Mouse (Mus musculus): ENCODE results near the gene Neurl1b. TPM values are rescaled to one million over a fixed set of nuclear protein-coding genes. Genes with fewer than 3 reads are reported as not detected.

Gene Neurl1b
- total RNA-seq, 2 experiments from 2014 or later: 81.4 to 87.9 TPM

DNA sequence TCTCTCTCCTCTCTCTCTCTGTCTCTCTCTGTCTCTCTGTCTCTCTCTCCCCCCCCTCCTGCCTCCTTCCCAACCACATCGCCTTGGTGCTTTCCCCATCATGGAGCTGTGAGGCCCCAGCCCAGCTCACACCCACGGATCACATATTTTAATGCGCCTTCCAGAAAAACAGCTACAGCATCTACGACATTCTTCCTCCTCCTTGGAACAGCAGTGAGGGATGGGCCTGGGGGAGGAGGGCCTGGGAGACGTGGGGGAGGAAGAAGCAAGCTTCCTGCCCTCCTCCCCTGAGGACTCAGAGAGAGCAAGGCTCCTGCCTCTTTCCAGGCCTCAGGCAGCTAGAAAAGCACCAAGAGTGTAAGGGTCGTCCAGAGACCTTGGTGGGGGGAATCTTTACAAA is 17.3 kb upstream of the Neurl1b start:
- DNase-seq: peak; percentile 71

DNA sequence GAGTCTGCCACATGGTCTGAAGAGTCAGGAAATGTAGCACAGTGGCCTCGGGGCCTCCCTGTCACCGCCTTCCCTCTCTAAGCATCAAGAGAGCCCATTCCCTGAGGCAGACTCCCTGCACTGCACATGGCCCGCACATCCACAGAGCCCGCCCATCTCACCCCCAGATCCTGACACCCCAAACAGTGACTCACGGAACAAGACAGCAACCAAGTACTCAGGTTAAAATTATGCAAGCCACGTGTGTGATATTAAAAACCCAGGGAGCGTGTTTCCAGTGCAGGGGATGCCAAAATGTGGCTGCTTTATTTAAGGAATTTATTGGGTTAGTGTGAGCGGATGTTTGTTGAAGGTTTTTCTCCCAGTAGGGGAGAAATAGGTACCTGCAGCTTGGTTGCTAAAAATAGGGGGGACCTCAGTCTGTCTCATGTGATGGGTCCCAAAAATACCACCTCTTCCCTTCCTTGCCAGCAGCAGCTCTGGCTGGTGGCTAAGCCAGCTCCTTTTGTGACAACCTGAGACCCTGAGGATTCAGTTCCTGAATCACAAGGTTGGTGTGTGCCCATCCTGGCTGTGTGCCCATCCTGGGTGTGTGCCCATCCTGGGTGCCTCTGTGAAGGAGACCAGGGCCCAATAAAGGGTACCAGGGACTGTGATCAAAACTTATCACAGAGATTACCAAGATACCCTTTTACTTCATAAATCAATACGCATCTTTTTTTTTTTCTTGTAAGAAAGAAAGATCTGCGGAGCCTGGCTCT is 9.1 kb upstream of the Neurl1b start:
- no peak for DNase-seq

DNA sequence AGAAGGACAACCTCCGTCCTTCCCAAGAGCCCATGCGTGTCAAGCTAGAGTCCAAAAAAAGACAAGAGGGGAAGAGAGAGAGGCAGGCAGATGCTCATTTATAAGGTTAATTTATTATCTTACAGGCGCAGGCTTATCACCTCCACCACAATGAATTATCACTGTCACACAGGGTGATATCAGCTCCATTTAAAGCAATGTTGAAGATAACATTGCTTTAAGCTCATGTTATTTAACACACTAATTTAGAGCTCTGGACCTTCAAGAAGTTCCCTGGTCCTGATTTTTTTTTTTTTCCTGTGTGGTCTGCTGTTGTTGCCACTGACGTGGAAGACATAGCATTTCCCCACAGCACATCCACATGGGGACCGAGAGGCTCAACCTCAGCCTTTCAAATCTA is 1.7 kb upstream of the Neurl1b start:
- DNase-seq: no peak

DNA sequence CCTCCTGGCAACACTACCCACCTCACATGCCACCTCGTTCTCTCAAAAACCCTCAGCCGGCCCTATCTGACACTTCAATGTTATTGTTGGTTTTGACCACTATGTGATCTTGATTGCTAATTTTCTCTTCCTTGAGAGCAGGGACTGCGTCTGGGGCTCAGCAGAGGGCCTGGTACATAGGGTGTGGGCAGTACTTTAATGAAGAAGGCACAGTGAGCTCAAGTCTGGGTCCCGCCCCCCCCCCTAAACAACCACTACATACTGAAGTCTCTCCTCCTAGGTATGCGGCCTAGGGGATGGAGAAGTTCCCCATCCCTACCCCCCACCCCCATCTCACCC is 476 bp upstream of the Neurl1b start:
- DNase-seq: no peak

DNA sequence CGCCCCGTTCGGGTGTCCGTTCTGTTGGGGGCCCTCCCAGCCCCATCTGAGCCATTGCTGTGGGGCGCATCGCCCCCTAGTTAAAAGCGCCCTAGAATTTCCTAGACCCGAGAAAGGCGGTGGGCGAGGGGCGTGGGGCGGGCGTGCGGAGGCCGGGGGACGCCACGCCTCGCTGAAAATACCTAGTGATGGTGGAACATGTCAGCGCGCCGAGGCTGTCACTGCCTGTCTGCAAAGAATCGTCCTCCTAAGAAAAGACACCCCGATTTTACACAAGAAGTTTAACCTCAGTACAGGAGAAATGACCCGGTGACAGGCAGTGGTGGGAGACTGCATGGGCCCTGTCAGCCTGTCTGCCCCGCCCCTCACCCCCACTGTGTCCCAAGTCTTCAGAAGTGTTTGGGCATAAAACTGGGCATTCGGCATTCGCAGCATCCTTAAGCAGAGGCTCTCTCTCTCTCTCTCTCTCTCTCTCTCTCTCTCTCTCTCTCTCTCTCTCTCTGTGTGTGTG is 781 bp downstream of the Neurl1b start:
- DNase-seq: no peak

DNA sequence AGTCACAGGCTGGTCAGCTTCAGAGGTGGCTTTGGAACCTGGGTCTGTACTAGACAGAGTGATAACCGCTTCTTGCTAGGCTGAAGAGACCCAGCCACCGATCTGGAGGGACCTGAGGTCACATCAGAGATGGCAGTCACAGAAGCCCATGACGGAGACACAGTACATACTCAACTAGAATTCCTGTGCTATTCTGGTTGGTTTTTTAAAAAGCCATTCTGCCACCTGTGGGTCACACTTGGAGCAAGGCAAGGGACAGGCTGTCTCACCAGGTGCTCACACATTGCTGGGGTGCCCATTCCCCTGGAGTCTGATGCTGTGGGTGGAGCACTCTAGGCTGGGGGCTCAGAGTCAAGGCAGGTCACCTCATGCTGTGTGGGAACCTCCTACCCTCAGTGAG is 1.5 kb downstream of the Neurl1b start:
- no peak for DNase-seq

DNA sequence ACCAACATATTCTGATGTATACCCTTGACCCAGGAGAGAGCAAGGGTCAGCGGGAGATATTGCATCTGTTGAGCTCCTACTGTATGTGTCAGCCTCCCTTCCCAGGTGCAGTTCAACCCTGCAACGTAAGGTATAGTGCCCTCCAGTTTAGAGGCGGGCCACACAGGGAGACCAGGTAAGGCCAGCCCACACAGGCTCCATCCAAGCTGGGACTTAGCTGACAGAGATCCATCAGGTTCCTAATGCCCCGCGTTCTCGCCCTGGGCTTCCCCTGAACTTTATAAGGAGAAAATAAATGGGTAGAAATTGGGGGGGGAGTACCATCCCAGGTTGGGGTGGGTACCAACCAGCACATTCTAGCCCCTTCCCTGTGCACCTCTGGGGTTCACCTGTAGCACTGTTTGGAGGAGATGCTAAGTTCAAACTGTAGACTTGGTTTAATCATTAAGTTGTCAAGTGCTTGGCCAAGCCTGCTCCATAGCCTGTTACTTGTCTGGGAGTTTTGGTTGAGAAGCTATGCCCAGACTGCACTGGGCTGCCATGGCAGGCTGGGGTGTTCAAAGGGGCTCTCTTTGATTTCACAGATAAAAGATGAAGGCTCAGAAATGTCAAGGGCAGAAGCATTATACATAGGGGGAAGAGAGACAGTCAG is 3.3 kb downstream of the Neurl1b start:
- no peak for DNase-seq

DNA sequence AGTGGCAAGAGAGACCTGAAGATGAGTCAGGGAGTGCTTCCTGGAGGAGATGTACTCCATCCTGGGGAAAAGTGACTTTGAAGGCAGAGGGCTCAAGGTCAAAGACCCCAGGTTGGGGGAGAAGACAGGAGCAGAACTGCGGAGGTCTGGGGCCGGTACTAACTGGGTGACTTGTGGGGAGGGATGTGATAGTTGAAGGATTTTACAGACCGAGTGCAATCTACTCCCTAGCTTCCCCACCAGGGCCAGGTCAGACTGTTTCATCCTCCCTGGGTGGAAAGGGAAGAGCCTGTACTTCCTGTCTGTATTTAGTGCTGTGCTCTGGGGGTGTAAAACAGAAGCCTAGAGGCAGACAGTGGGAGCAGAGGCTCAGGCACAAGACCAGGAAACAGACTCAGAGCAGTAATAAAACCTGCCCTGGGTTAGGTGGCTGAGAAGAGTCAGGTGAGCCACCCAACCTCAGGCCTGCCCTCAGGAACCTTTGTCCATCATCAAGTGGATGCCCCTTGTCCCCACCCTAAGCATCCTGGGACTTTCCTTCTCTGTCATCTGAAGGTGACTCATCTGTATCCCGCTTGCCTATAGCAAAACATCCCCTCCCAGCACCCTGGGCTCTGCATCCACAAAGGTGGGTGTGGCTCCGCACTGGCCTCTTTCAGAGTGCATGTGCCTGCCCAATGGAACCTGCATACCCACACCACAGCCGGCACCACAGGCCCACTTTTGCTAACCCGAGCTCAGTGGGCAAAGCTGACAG is 6.0 kb downstream of the Neurl1b start:
- no peak for DNase-seq

DNA sequence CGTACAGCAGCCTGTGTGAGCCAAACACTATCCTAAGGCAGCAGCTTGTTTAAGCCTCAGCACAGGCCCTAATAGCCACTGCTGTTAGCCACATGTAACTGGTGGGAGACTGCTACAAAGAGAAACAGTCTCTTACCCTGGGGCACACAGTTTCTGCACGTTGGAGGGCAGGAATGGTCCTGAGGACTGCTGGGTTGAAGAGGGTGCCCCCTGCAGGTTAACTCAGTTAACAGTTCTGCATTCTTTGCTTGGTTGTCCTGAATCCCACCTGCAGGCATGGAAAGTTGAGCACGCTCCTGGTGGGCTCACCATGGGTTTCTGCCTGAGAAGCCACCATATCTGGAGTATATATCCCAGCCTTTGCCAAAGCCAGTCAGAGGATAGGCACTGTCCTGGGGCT is 6.9 kb downstream of the Neurl1b start:
- peak; percentile 49 for DNase-seq

DNA sequence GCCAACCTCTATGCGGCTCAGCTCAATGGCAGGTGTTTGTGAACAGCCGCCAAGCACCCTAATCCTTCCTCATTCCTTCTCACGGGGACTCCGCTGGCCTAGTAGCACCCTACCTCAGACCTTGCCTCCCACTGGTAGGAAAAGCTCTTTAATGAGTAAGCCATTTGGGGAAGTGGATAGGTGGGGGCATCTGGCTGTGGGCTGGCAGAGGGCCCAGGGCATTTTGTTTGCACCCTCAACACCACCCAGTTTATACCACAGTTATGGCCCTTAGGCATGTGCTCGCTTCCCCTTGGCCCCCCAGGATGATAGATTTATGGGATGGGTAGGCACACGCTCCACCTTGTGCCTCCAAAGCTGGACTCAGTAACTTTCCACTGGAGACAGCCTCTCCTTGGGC is 7.8 kb downstream of the Neurl1b start:
- no peak for DNase-seq

DNA sequence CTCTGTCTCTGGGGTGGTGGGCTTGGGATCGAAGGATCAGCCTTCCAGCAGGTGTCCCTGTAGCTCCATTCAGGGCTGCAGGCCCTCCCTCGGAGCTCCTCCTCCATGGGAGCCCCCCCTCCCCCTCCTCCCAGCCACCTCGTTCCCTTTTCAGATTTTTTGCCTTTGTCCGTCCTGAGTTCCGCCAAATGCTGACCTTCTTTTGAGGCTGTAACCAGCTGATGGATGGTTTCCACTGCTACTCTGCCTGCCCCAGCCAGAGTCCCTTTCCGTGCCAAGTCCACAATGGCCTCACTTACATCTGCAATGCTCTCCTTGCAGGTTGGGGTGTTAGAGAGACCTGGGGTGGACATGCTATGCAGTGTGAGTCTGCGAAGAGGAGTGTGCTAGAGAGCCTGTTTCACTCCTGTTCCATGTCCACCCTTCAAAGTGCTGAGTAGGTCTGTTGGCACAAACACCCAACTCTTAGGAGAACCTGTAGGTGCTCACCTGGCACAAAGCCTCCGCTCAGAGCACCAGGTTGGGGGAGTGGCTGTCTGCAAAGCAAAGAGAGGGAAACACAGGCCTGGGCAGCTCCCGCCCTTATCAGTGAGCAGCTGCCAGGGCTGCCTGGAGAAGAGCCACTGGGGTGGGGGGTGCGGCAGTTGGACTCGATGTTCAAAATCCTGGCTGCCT is 9.5 kb downstream of the Neurl1b start:
- DNase-seq: peak; percentile 82

DNA sequence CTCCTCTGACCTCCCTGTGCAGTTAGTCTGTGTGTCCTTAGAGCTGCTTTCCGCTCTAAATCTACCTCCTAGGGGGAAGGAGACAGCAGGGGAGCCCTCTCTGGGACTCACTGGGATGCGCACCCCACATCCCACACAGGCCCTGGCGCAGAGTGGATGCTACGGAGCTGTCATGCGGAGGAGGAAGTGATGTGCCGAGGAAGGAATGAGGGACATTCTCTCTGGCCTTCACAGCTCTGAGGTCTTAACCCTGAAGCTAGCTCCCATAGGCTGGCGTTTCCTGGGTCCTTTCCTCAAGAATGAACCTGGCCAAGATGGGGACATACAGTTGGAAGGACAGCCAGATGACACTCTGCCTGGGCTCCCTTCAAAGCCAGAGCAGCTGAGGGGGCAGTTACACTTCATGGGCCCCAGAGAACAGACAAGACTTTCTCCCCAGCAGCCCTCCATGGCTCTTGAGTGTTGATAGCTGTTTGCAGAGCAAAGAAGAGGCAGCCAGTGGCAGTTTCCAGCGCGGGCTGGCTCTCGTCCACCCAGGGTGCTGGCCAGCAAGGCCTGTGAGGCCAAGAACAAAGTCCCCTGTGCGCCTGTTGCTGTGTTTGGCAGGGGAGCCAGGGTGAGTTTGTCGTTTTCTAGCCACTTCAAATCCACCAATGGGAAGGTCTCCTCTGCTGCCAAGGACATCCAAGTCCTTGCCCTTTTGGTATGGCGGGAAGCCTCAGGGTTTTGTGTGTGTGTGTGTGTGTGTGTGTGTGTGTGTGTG is 10.5 kb downstream of the Neurl1b start:
- DNase-seq: peak; percentile 93

DNA sequence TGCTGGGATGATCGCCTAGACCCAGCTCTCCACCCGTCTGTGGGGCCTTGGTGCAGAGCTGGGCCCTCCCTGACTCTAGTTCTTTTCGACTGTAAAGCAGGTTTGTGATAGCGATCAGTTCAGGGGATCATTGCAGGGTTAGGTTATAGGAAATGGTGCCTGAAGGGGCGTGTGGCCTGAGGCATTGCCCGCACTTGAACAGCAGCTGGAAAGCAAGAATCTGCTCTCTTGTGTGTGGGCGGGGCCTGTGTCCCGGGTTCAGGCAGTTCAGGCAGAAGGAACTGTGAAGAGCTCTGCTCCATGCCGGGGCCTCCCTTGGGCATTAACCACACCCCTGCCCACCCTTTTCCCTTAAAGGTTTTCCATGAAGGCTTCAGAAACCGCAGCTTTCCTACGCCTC is 18.7 kb downstream of the Neurl1b start:
- no peak for DNase-seq

DNA sequence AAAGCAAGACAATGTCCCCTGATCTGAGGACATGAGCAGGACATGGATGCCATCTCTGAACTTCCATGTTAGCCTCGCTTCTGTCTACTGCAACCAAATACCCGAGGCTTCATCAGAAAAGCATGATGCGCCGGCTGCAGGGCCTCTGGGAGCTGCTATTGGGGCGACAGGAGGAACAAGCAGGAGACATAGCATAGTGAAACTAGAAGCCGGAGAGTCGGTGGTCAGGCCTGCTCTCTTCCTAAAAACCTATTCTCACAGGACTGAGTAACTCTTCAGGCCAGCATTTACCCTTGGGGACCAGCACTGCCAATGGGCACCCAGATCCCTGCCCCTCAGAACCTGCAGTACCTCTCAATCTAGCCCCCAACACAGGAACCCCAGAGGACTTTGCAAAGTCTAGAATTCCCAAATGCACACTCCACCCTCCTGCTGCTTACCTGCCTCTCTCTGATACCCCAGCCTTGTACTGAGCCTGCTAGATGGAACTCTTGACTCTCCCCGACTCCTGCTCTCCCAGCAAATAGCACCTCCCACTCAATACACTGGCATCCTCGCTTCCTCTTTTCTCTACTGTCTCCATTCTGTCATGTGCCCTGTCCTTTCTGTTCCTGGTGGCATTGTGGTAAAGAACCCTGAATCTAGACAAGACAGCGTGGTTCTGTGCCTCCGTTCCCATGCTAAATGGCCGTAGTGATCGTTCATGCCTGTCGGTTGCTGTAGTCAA is 22.6 kb downstream of the Neurl1b start:
- DNase-seq: no peak

DNA sequence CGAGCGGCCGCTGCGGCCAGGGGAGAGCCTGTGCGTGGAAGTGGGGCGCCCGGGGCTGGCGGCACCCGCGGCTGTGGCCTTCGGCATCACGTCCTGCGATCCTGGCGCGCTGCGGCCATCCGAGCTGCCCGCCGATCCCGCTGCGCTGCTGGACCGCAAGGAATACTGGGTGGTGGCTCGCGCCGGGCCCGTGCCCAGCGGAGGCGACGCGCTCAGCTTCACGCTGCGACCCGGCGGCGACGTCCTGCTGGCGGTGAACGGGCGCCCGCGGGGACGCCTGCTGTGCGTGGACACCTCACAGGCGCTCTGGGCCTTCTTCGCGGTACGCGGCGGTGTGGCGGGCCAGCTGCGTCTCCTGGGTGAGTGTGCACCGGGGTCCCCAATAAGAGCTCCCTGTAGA is 24.4 kb downstream of the Neurl1b start:
- DNase-seq: peak; percentile 36

DNA sequence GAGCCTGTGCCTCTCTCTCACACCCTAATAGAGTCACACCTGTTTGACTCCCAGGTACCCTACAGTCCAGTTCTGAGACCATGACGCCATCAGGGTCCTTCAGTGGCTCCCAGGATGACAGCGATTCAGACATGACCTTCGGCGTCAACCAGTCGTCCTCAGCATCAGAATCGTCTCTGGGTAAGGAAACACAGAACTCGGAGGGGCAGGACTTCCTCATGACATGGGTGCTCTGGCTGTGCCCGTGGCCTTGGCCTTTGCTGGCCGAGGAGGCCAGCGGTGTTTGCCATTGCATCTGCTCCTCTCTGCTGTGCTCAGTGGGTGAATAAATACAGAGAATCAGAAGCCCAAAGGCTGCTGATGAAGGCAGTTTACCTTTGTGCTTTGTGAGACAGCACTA is 26.4 kb downstream of the Neurl1b start:
- no peak for DNase-seq

DNA sequence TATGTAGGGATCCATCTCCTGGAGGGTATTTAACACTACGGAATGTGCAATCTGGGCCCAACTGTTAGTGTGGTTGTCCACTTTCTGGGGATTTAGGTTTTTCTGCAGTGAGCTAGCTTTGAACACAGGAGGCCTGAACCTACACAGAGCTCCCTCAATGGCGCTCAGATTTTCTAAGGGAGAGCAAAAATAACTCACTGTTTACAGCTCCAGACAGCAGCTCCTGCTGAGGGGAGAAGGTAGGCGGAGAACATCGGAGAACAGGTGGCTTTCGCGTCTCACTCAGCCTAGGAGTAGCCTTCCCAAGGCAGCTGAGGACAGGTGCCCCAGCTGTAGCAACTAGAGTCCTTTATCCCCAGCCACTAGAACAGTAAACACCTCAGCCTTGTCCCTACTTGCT is 27.6 kb downstream of the Neurl1b start:
- DNase-seq: no peak

DNA sequence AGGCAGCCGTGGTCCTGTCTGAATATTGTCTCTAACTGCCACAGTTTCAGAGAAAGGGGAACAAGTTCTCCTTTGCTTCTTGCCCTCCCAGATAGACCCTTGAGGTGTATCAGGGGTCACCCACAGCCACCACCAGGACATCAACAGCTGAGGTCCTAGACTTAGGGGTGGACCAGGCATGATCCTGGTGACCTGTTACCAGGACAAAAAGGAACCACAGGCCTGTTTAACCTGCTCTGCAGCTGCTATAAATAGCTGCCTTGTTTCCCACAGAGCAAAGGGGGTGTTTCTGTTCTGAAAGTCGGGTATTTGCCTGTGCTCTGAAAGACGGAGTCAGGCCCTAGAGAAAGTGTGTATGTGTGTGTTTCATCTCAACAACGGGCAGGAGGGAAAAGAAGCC is 29.2 kb downstream of the Neurl1b start:
- no peak for DNase-seq

DNA sequence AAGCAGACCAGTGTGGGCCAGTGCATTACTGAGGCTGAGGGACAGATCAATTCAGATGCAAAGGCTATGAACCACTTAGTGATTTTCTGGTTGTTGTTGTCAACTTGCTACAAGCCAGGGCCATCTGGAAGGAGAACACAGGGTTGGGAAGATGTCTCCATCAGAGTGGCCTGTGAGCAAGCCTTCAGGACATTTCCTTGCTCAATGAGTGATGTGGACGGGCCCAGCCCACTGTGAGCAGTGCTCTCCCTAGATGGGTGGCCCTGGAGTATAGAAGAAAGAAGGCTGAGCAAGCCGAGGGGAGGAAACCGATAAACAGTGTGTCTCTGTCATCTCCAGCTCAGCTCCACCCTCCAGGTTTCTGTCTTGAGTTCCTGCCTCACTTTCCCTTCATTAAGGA is 34.8 kb downstream of the Neurl1b start:
- DNase-seq: no peak

DNA sequence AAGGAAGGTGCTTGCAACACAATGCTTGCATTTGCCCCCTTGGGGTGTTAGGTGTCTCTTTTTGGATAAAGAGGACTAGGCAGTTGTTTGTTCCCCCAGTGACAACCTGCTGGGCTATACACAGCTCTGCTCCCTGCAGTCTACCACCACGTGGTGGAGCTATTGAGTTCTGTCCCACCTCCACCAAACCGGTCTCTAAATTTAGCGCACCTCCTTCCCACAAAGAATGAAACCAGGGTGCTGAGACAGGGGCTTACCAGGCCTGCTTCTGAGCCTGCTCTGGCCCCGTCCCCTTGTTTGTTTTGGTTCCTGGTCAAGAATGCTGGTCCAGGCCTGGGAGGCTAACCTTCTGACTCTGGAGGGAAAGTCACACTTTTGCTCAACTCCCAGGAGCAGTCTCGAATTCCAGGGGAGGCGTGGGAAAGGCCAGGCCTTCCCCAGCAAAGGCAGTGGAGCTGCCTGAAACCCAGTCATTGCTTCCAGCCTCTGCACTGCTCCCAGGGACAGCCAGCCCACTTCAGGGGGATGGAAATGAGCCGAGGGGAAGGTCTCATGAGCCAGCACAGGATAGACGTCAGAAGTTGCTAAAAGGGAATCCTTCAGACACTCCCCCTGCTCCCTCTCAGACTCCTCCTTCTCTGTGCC is 37.1 kb downstream of the Neurl1b start:
- DNase-seq: peak; percentile 79
